Mouse (Mus musculus): ENCODE data around the gene Ppp1r12b.

The Ppp1r12b gene

DNA sequence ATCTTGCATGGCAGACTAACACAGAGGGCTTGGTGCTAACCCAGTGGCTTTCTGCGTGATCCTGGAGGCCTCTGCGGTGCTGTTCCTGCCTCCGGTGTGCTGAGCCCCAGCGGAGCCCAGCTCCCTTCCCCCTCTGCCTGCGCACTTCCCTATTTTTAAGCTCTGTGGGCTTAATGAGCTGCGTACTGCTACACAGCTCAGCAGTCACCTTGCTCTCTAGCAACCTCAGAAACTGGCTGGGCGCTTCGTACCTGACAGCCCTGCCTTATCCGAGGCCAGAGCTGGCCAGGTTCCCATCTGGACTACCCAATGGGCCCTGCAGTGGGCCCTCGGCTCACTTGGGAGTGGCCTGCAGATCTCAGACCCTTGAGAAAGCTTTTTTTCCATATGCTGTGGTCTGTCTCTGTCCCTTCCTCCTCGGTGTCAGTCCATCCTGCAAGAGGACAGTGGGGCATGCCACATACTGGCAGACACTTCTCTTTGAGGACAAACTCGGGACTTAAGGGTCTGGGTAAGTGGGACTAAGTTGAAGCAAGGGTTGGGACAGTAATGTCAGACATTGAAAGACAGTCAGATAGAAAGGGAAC, 235.9 kb downstream of the Ppp1r12b start:
- no peak for DNase-seq (ENCODE audit: low spot score)

DNA sequence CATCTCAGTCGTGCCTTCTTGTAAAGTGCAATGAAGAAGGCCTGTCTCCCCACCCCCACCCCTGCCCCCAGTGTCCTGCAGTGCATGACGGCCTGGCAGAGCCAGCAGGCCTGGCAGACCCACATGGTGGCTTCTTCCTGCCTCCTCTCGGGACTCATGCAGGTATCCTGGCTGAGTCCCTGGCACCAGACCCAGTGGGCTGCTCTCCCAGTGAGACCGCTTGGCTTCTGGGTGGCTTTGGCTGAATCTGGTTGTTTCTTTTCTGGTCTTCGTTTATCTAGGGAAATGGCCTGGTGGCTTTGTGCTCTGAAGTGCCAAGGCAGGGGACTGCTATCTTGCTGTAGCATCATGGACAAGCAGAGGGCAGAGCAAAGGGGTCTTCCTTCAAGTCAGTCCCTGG, 240.7 kb downstream of the Ppp1r12b start:
- no peak for DNase-seq (ENCODE audit: low spot score)

GRCm38 (mm10) chr1:134714166-134714565, 241.6 kb downstream of the Ppp1r12b start:
- DNase-seq (ENCODE audit: low spot score): no peak

- DNase-seq (ENCODE audit: low spot score): no peak
These were observed 242.2 kb downstream of the Ppp1r12b start for GRCm38 (mm10) chr1:134713421-134713969.

DNA sequence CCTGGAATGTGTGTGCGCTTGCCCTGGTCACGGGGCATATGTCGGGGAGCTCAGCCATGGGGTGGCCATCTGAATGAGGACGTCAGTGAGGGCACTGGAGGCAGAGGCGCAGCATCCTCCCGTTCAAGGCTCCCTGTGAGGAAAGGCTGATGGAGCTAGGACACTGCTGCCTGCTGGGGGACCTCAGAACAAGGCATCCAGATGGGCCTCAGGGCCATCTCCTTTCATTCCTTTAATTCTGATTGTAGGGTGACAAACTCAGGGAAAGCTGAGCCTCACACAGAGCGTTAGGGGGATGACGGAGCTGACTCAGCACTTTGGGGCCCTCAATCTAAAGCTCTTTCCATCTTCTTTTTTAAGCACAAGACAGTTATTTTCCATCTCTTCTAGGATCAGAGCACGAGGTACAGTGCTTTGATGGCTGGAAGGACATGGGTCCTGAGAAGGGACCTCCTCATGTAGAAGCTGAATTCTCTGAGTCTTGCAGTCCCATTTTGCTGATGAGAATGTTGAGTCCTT, 242.9 kb downstream of the Ppp1r12b start:
- DNase-seq (ENCODE audit: low spot score): no peak

DNA sequence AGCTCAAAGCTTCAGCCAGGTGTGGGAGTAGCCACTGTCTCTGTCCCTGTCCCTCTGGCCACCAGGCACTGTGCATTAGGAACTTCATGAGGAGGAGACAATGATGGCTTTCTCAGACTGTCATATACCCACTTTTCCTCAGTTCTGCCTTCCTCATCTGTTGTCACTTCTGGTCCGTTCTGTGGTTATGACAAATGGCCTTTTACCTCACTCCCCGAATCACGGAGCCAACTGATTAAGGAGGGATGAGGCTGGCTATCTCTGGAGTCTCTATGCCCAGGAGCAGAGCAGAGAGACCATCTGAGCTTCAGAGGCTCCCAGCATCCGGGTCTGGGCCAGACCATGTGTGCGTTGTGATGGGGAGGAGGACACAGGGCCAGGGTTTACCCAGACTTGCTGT, 244.1 kb downstream of the Ppp1r12b start:
- no peak for DNase-seq (ENCODE audit: low spot score)

GRCm38 (mm10) chr1:134711061-134711460, 244.7 kb downstream of the Ppp1r12b start:
- no peak for DNase-seq (ENCODE audit: low spot score)

- no peak for DNase-seq (ENCODE audit: low spot score)
These were observed 246.1 kb downstream of the Ppp1r12b start for GRCm38 (mm10) chr1:134709411-134710306.

DNA sequence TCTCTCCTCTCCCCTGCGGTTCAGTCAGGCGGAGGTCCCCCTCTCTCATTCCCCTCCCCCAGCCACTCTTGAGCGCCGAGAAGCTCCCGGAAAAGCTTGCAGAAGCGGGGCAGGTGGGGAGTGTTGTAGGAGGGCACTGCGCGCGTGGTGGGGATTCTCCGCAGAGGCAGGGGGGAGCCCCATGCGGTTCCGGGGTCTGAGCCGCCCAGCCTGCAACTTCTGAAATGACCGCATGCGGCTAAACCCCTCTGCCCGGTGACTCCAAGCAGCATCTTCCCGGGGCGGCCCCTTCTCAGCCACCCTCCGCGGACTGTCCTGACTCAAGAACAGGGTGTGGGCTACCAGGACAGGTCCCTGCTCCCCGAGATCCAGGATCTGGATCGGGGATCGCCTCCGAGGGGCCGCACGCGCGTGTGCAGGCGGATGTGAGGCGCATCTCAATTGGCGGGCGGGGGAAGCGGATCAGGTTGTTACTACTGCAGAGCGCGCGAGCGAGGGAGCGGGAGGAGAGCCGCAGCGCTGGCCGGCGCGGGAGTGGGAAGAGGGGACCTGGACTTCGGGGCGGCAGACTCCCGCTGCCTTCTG, 246.8 kb downstream of the Ppp1r12b start:
- DNase-seq (ENCODE audit: low spot score): no peak

DNA sequence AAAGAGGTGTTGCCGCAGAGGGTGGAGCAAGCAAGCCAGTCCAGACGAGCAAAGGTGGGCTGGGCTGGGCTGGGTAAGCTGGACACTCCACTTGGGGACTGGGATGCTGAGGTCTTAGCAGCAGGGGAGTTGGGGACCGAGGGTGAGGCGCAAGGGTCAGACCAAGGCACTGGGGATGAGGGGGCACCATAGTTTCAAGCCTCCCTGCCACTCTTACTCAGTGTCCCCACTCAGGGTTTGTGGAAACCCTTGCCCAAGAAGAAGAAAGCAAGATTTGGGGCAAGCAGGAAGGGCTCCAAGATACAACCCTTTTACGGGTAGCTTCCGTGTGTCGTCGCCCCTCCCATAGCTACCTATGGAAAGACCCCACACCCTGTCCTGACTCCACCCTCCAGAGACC, 247.5 kb downstream of the Ppp1r12b start:
- no peak for DNase-seq (ENCODE audit: low spot score)

DNA sequence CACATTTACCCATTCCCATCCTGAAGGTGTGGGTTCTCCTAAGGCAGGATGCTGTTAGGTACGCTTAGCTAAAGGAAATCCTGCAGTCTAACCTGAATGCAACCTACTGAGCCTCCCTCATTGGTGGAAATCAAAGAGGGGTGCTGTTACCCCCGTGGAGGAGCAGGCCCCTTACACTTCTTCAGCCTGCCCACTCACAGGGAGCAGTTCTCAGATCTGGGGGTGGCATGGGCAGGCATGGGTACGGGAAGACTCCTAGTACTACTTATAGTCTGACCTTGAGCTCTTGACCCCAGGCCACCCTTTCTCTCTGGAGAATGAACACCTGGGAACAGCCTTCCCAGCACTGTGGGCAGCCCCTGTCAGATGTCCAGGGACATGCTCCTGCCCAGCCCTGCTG, 248.2 kb downstream of the Ppp1r12b start:
- no peak for DNase-seq (ENCODE audit: low spot score)

DNA sequence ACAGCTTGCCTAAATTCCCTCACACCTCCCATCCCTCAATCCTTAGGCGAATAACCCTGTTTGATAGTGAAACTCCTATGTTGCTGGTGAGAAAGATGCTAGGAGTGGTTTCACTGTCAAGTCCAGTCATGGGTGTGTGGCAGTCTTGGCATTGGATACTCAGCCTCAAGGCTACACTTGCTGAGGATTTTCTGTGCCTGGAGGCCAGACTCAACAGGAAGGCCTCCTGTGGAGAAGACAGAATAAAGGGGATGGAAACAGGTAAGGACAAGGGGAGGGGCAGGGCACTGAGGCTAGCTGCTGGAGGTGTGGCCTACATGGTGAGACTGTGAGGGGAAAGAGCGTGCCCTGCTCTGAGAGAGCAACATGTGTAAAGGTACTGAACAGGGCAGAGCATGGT, 249.2 kb downstream of the Ppp1r12b start:
- DNase-seq (ENCODE audit: low spot score): no peak
